Mouse (Mus musculus): ENCODE measurements at regions not wholly inside any gene's neighbourhood (a gene's known extent, or its start where the extent isn't known, plus 50 kb on each side); places are given as distances from the start of the nearest gene placed in this dataset.

DNA sequence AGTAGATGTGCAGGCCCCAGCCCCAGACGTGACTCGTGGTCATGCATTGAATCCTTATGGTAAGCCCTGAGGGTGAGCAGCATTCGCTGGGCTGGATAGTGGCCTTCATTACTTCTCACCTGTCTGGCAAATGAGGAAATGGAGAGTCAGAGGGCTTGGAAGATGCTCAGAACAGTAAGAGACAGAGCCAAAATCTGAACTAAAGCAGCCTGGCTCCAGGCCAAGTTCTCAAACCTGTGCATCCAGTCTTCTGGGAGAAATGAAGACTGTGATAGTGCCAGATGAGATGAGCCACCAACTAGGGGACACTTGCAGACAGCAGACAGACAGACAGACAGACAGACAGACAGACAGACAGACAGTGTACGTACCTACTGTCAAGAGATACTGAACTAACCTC is 137.1 kb downstream of the Wscd1 start:
- DNase-seq (ENCODE audit: low spot score), result no peak

DNA sequence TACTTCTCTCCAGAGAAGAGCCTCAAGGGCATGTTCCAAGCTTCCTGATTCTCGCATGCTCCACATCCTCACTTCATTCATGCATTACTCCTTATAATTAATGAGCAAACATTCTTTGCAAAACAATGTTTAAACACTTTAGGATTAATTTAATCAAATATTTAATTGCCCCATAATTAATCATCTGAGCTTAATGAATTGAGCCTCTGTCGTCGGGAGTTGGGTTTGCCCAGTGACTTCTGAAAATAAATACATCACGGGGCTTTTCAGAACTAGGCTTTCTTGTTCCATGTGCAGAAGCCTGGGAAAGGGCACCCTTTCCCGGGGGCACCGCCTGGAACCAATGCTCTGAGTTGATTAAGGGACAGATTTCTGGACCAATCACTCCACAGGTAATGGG is 135.1 kb downstream of the Wscd1 start:
- no peak for DNase-seq (ENCODE audit: low spot score)

DNA sequence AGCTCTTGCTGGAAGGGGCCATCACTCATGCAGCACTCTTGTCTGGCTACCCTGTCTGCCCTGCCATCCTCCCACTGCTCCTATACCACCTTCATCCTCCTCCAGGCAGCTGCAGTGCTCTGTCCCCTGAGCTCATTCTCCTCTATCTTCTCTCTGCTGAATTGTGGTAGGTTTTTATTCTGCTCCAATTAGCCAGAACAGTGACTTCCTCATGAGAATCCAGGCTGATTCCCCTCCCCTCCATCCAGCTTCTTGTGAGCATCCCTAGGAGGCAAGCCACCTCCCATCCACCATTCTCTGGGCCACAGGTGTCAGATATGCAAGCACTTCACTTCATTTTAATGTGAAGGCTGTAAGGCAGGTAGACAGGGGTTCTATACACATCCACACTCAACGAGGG is 132.1 kb downstream of the Wscd1 start:
- no peak for DNase-seq (ENCODE audit: low spot score)

DNA sequence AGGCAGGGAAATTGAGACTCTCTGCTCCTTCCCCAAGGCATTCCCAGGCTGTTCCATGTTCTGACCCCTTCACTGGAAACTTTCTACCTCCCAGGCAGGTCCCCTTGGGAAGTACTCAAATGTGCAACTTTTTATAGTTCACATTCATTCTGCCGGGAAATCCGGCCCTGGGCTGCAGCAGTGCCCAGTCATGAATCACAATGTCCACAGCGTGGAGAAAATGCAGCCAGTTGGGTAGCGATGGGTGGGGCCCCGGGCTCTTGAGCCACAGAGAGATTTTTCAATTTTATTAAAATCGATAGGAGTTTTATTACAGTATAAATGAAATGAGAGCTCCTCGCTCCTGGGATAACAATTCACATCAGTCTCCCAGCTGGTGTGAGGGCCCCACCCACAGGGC is 121.6 kb downstream of the Wscd1 start:
- DNase-seq (ENCODE audit: low spot score), result no peak

DNA sequence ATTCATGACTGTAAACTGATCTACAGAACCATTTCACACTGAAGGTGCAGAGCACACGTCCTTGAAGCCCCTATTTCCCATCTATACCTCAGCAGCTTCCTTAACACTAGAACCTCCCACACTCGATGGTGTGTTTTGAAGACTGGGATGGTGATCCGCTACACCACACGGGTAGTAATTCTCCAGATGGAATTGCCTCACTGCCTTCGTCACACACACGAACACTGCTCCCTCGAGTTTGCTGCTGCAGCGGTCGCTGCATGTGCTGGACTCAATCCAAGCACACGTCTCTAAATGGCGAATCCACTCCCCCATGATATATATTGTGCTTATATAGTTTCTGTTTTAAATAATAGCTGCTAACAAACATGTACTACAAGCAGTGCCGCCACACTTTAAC is 117.0 kb downstream of the Wscd1 start:
- no peak for DNase-seq (ENCODE audit: low spot score)

DNA sequence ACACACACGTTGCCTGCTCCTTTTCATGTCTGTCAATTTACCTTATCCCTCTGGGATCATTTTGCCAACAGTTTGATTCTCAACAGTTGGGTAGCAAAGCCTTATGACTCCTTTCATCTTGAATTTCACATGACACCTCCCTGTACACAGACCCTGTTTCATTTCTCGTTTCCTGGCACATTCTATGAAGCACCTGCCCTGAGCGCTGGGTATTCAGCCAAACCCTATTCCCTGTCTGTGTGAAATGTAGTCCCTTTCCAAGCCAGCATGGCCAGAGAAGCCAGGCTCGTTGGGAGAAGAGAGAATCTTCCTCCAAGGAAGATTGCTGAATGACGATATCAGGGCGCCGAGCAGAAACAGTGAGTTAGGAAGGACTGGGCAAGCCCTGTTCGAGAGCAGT is 108.2 kb downstream of the Wscd1 start:
- DNase-seq (ENCODE audit: low spot score), result no peak

DNA sequence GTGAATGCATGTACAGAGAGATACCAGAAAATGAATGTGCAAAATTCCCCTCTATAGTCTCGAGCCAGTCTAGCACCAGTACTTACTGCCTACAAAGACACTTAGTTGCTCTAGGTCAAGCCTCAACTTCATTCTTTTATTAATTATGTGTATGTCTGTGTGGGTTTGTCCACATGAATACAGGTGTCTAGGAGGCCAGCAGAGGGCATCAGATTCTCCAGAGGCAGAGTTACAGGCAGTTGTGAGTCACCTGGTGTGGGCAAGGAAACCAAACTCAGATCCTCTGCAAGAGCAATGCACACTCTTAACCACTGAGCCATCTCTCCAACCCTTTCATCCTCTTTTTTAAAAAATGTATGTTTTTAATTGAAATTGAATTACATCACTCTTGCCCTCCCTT is 105.8 kb downstream of the Wscd1 start:
- no peak for DNase-seq (ENCODE audit: low spot score)

DNA sequence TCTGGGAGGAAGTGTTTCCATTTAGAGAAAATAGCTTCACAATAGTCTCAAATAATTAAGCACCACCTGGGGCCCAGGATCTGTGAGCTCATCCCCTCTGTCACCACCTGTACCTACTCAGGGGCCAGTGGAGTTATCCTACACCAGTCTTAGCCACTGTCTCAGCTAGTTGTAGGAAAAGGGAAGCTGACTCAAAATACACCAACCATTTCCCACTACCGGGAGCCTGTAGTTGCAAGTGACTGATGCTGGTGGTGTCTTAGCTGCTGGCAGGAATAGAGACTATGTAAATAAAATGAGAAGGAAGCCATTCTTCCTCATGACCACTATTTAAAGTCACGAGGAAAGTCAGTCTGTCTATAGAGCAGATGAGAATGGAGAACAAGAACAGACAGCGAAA is 105.3 kb downstream of the Wscd1 start:
- DNase-seq (ENCODE audit: low spot score), result no peak

DNA sequence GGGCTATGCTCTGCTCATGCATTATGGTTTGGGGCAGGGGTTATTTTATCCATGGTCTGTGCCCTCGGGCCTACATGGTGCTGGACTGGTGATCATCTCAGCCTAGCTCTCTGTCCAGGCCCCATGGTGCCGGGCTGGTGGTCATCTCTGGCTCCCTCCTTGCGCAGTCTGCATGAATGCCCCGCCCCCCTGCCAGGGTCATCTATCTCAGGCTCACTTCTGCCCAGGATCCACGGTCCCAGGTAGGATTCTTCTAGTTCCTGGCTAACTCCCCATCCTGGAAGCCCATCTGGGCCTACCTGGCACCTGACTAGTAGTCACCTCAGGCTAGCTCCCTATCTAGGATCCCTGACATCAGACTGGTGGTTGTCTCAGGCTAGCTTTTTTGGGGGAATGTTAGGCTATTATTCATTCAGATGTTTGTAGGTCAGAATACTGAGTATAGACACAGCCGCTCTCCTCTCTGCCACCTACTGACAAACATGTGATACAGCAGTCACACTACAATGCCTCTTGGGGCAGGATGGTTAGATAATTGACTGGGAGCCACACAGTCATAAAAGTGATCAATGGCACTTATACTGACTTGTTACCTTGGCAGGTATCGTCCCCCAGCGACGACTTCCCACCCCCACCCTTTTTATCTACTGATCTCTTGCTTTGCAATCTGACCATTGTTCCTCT is 98.1 kb downstream of the Wscd1 start:
- no peak for DNase-seq (ENCODE audit: low spot score)

DNA sequence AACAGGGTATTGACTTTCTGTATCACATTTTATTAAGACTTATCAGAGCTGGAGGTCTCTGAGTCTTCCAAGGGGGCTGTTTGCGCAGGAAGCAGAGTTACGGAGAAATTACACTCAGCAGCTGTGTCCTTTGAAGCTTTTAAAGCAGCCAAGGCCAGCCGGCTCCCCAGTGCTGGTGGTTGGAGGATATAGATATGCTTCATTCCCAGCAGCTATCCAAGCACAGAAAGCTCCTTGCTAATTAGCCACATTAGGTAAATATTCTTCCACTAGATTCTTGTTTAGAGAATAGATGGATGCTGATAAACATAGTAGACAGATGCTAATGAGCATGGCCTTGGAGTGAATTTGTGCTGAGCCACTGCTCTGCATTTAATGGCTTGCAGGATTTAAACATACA is 96.8 kb downstream of the Wscd1 start:
- DNase-seq (ENCODE audit: low spot score), result no peak

DNA sequence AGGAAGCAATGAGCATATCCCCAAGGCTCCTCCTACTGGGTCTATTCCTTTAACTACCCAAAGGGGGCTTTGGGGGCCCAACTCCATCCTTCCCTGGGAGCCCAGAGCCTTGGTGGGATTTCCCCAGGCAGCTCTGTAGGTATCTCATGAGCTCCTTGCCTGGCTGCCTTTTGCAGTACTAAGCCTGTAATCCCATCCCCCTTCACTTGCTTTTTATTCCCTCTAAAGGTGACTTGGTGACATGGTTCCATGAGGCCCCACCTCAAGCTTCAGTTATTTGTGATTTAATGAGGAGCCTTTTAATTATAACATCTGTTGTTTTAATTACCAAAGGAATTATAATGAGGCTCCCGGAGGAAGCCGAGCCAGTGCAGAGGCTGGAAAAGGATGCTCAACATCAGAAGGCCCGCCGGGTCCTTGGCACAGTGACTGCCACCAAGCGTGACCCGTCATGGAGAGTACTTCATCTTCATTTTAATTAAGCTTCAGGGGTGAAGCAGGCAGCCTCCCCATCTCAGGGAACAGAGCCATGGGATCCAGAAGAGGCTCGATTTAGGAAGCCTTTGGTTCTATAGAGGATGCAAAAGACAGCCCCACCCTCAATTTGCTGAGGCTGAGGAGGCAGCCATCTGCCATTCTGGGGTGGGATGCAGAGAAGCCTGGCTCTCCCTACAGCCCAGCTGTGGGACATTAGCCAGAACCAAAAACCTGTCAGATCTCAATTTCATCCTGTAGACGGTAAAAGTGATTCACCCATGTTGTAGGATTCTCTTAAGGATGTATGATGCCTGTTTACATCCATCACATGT is 91.1 kb downstream of the Wscd1 start:
- DNase-seq (ENCODE audit: low spot score), result no peak
